Mouse (Mus musculus) thymus, postnatal 0 days (tissue): Measurements from ENCODE around the gene Dapk3. TPM values are rescaled to one million over a fixed set of nuclear protein-coding genes. Genes with fewer than 3 reads are reported as not detected.

Source experiments
- DNase-seq: peaks from one replicate; pipeline ENCODE4 v3.0.0-alpha.2; 2015; ENCODE audit warnings: low spot score
- polyA plus RNA-seq: library from polyadenylated mRNA; unstranded; fragments of >200 nt; fragmentation: Nextera tagmentation; extraction: Ambion mirVana; gene quantifications from 2 replicates; pipeline ENCODE4 v1.2.1, GENCODE M21; 2015

Gene Dapk3
- polyA plus RNA-seq, 1 experiment from 2014 or later = 54.1 TPM

- DNase-seq = no peak
These were observed 53.9 kb downstream of the Dapk3 start for GRCm38 (mm10) chr10:81236471-81237268.

DNA sequence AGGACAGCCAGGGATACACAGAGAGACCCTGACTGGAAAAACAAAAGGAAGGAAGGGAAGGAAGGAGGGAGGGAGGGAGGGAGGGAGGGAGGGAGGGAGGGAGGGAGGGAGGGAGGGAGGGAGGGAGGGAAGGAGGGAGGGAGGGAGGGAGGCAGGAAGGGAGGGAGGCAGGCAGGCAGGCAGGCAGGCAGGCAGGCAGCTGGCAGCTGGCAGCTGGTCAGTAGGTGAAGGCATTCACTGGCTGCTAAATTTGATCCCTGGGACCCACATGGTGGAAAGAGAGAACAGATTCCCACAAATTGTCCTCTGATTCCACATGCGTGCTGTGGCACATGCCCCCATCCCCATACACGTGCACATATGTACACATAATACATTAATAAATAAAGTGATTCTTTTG, 55.8 kb downstream of the Dapk3 start:
- no peak for DNase-seq

GRCm38 (mm10) chr10:81240876-81241275, 58.1 kb downstream of the Dapk3 start:
- DNase-seq = peak; percentile 84

DNA sequence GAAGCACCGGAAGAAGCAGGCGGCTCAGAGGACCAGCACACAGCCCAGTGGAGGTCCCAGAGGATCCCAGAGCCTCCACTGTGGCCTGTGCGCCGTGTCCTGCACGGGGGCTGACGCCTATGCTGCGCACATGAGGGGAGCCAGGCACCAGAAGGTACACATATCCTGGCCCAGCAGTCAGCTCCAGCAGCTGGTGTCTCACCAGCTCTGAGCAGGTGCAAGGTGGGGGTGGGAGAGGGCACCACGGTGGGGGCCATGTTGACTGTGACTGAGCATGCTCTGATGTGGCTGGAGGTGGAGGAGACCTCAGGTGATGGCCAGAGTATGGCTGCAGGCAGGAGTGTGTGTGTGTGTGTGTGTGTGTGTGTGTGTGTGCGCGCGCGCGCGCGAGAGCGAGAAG, 59.2 kb downstream of the Dapk3 start:
- peak; percentile 77 for DNase-seq

Other genes with a start within 250 kb of the Dapk3 start
- 1.5 and 1.8 TPM in 2 replicates for gene Gng7, start 168.1 kb upstream of the Dapk3 start, polyA plus RNA-seq
- gene Diras1, start 157.3 kb upstream of the Dapk3 start, polyA plus RNA-seq = 0.04 TPM in 1 of 2 replicates, not detected in the other
- gene Slc39a3, start 145.6 kb upstream of the Dapk3 start, polyA plus RNA-seq = 16.0 and 16.8 TPM in 2 replicates
- 120 and 127 TPM in 2 replicates for gene Sgta, start 122.8 kb upstream of the Dapk3 start, polyA plus RNA-seq
- 20.1 and 25.8 TPM in 2 replicates for gene Thop1, start 113.0 kb upstream of the Dapk3 start, polyA plus RNA-seq
- gene Creb3l3, start 84.1 kb upstream of the Dapk3 start, polyA plus RNA-seq = 0.24 and 0.53 TPM in 2 replicates
- 142 and 150 TPM in 2 replicates for gene Map2k2, start 77.1 kb upstream of the Dapk3 start, polyA plus RNA-seq
- gene Zbtb7a, start 47.8 kb upstream of the Dapk3 start, polyA plus RNA-seq = 34.5 and 44.9 TPM in 2 replicates
- 37.3 and 39.0 TPM in 2 replicates for gene Pias4, start 15.1 kb upstream of the Dapk3 start, polyA plus RNA-seq
- 612 and 638 TPM in 2 replicates for gene Eef2, start 6.4 kb upstream of the Dapk3 start, polyA plus RNA-seq
- gene 4930442H23Rik, start 844 bp downstream of the Dapk3 start, polyA plus RNA-seq = not detected in 2 replicates
- gene Nmrk2, start 19.0 kb downstream of the Dapk3 start, polyA plus RNA-seq = 0.08 TPM in 1 of 2 replicates, not detected in the other
- gene Atcay, start 47.8 kb downstream of the Dapk3 start, polyA plus RNA-seq = 0.62 and 0.70 TPM in 2 replicates
- 0.81 and 1.7 TPM in 2 replicates for gene Zfr2, start 50.1 kb downstream of the Dapk3 start, polyA plus RNA-seq
- gene Matk, start 69.9 kb downstream of the Dapk3 start, polyA plus RNA-seq = 17.7 and 19.3 TPM in 2 replicates
- gene Mrpl54, start 83.9 kb downstream of the Dapk3 start, polyA plus RNA-seq = 216 and 225 TPM in 2 replicates
- 34.8 and 38.7 TPM in 2 replicates for gene Apba3, start 84.0 kb downstream of the Dapk3 start, polyA plus RNA-seq
- 7.8 and 9.3 TPM in 2 replicates for gene Tjp3, start 108.6 kb downstream of the Dapk3 start, polyA plus RNA-seq
- gene Pip5k1c, start 110.0 kb downstream of the Dapk3 start, polyA plus RNA-seq = 36.9 and 38.6 TPM in 2 replicates
- 41.3 and 45.8 TPM in 2 replicates for gene Cactin, start 138.1 kb downstream of the Dapk3 start, polyA plus RNA-seq
- gene Tbxa2r, start 145.7 kb downstream of the Dapk3 start, polyA plus RNA-seq = 97.5 and 103 TPM in 2 replicates
- gene Gipc3, start 160.3 kb downstream of the Dapk3 start, polyA plus RNA-seq = 0.14 and 0.16 TPM in 2 replicates
- gene Hmg20b, start 167.5 kb downstream of the Dapk3 start, polyA plus RNA-seq = 88.5 and 100 TPM in 2 replicates
- 36.3 and 38.1 TPM in 2 replicates for gene Mfsd12, start 174.5 kb downstream of the Dapk3 start, polyA plus RNA-seq
- gene 4930404N11Rik, start 182.8 kb downstream of the Dapk3 start, polyA plus RNA-seq = 1.7 and 3.0 TPM in 2 replicates
- gene Fzr1, start 195.5 kb downstream of the Dapk3 start, polyA plus RNA-seq = 87.1 and 96.9 TPM in 2 replicates
- gene Dohh, start 201.4 kb downstream of the Dapk3 start, polyA plus RNA-seq = 71.3 and 78.7 TPM in 2 replicates
- 2.3 TPM in 2 replicates for gene Gm48551, start 201.5 kb downstream of the Dapk3 start, polyA plus RNA-seq
- 0.72 and 1.5 TPM in 2 replicates for gene Gm48552, start 206.0 kb downstream of the Dapk3 start, polyA plus RNA-seq
- 12.5 and 14.0 TPM in 2 replicates for gene Smim24, start 210.0 kb downstream of the Dapk3 start, polyA plus RNA-seq